Mouse (Mus musculus): ENCODE results near the gene BC035044. TPM values are rescaled to one million over a fixed set of nuclear protein-coding genes. Genes with fewer than 3 reads are reported as not detected.

The BC035044 gene
- total RNA-seq, 2 experiments from 2014 or later: 1.5 to 1.7 TPM

- intact Hi-C loops (cut with DNase I): loop anchor here (2.0 to 10.0 kb wide), 2 partner anchors 39 to 565 kb away; no protein-coding TSS in a partner anchor
- DNase-seq (ENCODE audit: extremely low spot score in 1 of 2, low spot score in 2 of 2): no peak
These were observed 91.0 kb downstream of the BC035044 start for GRCm38 (mm10) chr6:128799896-128800270.

- intact Hi-C loops (cut with DNase I): loop anchor here (2.0 kb wide), 1 partner anchor 39 kb away; no protein-coding TSS in a partner anchor
- DNase-seq (ENCODE audit: extremely low spot score in 1 of 2, low spot score in 2 of 2): peak; percentile 82 to 83
These were observed 91.6 kb downstream of the BC035044 start for GRCm38 (mm10) chr6:128799144-128799895.

Small RNA genes lying within 50 kb of the gene (microRNA-seq; reads per million reads assigned to microRNA genes)
- not detected for gene Gm27336

Other genes with a start within 250 kb of the BC035044 start
- under 1 TPM in 1 of 2 experiments, not detected in 1; 0.19 TPM for gene Clec2h, start 228.7 kb downstream of the BC035044 start, total RNA-seq (2021)
- 1 to 10 TPM in 1 of 2 experiments, under 1 TPM in 1; 0.90 to 1.7 TPM for gene Klrb1, start 168.1 kb downstream of the BC035044 start, total RNA-seq (2021)
- not detected for gene Klrb1c, start 101.9 kb downstream of the BC035044 start, total RNA-seq (2021)
- not detected for gene Gm44511, start 64.8 kb downstream of the BC035044 start, total RNA-seq (2021)
- not detected for gene Klrb1b, start 64.8 kb downstream of the BC035044 start, total RNA-seq (2021)
- gene Clec2i, start 3.5 kb downstream of the BC035044 start, total RNA-seq (2021): not detected
- gene Clec2g, start 43.3 kb upstream of the BC035044 start, total RNA-seq (2021): not detected
- gene Klrb1f, start 154.8 kb upstream of the BC035044 start, total RNA-seq (2021): not detected
- gene Clec2e, start 209.8 kb upstream of the BC035044 start, total RNA-seq (2021): not detected